Mouse (Mus musculus) left cerebral cortex, postnatal 10 days (tissue): Measurements from ENCODE around the gene Bpifb4. TPM values are rescaled to one million over a fixed set of nuclear protein-coding genes. Genes with fewer than 3 reads are reported as not detected.

Experiments used
- DNase-seq, 2 experiments: peaks; one replicate each; pipeline ENCODE4 v3.0.0; 2021 to 2022; ENCODE audit warnings: low spot score in 2 of 2, mixed read lengths in 1 of 2; ENCODE audit errors: extremely low spot score in 1 of 2
- intact Hi-C: fragments of 180-260 bp; cut with DNase I; formaldehyde crosslinking; loops from one replicate; pipeline ENCODE4 v1.15.1; 2025
- total RNA-seq, 2 experiments: library from RNA; stranded (reverse); gene quantifications; 2 replicates each; pipeline ENCODE4 v1.2.3; 2021

Bpifb4 gene
- total RNA-seq: not detected

DNA sequence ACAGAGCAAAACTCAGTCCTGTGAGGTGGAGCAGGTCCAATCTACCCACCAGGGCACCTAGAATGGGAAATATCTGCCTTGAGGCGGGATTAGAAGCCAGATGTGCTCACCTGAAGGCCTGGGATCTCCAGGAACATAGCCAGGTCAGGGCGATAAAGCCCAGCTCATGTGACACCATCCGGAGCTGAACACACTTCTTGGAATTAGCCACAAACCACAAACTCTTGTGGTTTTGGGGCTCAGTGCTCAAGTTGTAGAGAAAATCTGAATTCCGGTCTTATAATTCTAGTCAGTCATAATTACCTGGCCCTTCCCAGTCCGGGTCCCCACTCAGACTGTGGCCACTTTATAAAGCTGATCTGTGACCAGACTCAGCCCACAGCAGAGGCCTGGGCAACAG lies at the start of gene Bpifb4:
Bpifb4 (plus strand) TSS at position 370 of the 400 bp plus-strand sequence.
- intact Hi-C loops: no loop called here
- DNase-seq: no peak

DNA sequence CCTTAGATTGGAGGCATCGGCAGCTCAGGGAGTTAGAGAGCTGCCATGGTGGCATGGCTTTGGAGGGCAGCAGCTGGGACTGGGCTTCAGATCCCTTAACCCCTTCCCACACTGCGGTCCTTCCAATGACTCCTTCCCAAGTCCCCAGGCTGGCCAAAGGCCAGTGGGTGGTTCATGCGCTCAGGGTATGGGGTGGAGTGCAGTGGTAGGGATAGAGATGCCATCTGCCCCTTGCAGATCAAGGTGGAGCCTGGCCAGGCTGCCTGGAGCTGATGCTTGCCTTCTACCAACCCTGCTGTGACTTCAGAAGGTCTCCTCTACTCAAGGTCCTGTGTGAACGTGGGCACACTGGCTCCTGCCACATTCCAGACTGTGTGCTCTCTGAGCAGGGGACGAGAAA lies 38.9 kb upstream of the Bpifb4 start:
- intact Hi-C loops: no loop called here
- DNase-seq: no peak

DNA sequence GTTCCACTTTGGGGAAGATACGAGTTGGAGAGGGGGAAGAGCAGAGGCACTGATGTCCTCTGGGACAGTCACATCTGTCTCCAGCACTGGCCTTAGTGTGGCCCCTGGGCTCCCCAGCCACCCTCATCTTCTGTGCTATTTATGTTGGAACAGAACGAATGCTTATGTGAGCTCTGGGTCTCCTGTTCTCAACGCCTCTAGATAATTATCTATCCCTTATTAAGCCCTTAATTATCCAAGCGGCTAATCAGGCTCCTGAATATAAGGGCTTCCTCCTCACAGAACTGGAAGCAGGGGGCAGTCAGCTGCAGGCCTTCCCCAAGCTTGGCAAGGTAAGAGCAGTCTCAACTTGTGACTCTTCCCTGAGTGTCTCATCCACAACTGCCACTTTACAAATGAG lies 37.9 kb upstream of the Bpifb4 start, which contains the start of gene Bpifb6:
Bpifb6 (plus strand) TSS at position 301 of the 400 bp plus-strand sequence.
- DNase-seq: no peak
- intact Hi-C loops: no loop called here

DNA sequence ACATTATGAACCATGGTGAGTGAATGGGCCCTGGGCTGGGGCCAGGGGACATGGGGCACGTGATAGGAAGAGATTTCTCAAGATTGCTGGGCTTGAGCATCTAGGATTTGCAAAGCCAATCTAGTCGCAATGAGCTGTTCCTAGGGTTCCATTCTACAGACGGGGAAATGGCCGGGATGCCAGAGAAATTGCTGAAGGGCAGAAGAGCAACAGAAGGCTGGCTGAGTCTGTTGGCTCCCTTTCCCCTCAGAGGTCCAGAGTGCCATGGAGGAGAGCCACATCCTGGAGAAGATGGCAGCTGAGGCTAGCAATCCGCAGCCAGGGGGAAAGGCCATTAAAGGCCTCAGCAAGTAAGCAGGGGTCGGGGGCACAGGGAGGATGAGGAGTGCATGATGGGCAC lies 35.3 kb upstream of the Bpifb4 start:
- intact Hi-C loops: no loop called here
- no peak for DNase-seq

DNA sequence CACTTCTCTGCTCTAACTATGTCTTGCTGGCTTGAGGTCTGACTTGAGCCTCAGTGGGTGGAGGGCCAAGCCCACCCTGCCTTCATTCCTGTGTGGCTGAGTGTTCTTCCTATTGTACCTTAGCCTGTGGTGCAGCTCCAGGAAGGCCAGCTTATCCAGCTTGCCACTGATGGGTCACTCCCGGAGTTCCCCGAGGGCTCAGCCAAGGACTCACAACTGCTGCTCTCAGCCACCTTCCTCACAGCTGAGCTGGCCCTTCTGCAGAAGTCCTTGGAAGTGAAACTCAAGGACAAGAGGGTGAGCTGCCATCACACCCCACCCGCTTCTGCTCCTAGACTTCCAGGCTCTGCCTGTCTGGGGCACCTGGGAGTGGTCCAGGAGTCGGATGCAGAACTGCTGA lies 31.4 kb upstream of the Bpifb4 start:
- DNase-seq: no peak
- intact Hi-C loops: no loop called here

DNA sequence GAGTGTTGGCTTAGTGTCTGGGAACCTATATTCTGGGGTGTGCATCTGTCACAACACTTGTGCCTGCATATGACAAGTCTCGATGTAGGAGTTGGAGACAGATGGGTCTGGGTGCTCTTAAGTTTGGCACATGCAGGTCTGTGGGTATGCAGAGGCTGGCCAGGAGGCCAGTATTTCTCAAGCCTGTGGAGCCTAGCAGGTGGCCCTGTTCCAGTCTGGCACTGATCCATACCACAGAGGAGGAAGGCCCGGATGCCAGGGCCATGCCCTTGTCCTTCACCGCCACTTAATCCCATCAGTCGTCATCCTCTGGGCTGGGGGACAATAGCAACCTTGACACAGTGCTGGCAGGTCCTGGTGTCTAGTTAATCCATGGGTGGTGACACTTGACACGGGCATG lies 23.9 kb upstream of the Bpifb4 start:
- peak; percentile 29 to 40 for DNase-seq

DNA sequence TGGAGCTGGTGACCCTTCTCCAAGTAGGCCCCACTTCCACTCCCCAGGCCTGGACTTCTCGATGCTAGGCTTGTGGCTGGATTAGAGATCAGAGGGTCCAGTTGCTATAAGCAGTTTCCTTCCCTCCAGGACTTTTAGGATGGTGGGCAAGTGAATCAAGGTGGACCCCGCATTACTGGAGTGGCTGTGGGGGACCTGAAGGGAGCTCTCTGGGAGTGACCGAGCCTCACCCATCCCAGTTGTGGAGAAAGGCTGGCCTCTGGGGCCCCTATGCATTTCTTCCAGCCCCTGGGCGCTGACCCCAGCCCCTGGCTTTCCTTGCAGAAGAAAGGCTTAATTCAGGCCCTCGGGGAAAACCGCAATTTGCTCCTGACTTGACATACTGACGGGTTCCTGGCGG lies 20.1 kb upstream of the Bpifb4 start, which contains the start of gene Bpifb3:
Bpifb3 (plus strand) TSS at position 301 of the 400 bp plus-strand sequence.
- DNase-seq: no peak
- intact Hi-C loops: no loop called here

More for the DNA sequence above, 23.9 kb upstream of the Bpifb4 start:
- intact Hi-C loops: no loop called here

DNA sequence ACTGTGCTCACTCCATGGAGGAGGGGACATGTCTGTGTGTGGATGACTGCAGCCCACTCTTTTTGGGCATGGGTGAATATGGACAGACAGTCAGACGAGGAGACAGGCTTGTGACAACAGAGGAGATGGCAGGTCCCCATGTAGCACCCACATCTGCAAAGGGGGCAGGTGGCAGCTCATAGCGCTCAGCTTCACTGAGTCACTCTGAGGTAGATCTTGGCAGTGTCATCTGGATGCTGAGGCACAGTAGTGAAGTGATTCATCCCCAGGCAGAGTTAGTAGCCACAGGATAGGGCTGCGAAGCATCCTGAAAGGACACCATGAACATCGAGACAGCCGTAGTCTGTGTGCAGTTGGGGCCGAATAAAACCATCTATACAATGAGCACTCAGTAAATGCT lies 16.8 kb upstream of the Bpifb4 start:
- intact Hi-C loops: no loop called here
- DNase-seq: no peak

DNA sequence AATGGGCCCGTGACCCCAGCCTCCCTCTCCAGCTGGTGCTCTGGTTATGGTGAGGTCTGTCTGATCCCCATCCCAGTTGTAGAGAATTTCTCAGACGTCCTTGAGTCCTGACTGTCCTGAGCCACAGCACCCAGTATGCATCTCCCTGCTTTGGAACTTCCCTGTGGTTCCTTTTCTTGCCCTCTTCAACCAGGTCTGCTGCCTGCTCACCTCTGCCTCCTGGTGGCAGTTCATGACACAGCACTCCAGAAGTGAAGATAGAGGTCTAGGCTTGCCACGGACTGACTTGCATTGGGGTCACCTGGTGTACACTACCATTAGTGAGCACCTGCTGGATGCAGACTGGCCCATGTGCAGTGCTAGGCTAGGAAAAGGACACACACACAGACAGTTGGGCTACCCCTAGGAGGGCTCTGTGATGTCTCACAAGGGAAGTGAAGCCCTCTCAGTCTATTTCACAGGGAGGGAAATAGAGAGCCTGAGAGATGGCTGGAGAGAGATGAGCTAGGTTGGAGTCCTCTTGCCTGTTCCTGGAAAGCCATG lies 8.1 kb upstream of the Bpifb4 start:
- intact Hi-C loops: loop anchor here (5.0 kb wide), 2 partner anchors 123 to 263 kb away; no protein-coding TSS in a partner anchor

DNA sequence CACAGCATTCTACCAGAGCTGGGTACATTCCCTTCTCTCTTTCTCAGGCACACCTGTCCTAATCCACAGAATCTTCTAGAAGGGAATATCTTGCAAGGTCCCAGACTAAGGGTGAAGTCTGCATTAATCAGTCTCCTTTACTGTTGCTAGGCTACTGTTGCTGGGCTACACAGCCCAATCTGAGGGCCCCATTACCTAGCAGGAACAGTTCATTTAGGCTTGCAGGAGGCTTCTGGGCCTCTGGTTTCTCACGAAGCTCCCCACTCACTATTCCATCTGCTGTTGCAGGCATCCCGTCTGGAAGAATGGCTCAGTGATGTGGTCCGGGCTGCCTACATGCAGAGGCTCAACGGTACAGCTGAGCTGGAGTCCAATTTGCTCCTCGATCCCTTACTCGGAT lies 6.9 kb upstream of the Bpifb4 start:
- intact Hi-C loops: loop anchor here (5.0 kb wide), 2 partner anchors 124 to 264 kb away; no protein-coding TSS in a partner anchor
- DNase-seq: no peak

More for the DNA sequence above, 8.1 kb upstream of the Bpifb4 start:
- DNase-seq: peak in 1 of 2 experiments; percentile 42

DNA sequence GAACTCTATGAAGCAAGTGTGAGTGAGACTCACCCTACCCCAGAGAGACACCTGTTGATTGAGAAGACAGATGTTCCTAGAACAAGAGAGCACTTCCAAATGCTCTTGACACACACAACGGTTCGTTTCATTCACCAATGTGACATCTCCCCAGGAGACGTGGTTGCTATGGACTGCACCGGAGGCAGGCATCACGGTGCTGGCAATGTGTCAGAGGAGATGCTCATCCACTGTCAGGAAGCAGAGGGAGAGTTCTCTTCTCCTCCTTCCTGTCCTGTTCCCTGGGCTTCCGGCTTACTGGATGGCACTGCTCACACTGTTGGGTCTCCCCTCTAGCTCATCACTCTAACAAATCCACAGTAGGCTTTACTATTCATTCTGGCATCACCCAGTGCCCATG lies 4.7 kb upstream of the Bpifb4 start:
- intact Hi-C loops: loop anchor here (5.0 kb wide), 2 partner anchors 126 to 266 kb away; no protein-coding TSS in a partner anchor
- no peak for DNase-seq

DNA sequence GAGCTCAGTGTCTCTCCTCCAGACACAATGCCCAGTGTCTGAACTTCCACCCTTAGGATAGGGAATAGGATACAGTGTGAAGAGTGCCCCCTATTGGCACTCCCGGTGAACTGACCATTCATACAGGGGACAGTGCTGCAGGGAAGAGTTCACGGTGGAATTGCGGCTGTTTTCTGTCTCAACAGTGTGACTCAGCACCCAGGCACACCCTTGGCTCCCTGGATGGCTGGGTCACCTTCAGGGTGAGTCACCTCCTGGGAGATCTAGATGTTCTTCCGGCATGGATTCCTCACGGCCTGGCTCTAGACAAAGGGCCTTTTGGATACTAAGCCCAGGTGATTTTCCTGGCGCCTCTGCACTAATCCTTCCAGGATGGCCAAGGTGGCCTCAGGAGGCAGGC lies 2.7 kb upstream of the Bpifb4 start:
- DNase-seq: no peak
- intact Hi-C loops: no loop called here

DNA sequence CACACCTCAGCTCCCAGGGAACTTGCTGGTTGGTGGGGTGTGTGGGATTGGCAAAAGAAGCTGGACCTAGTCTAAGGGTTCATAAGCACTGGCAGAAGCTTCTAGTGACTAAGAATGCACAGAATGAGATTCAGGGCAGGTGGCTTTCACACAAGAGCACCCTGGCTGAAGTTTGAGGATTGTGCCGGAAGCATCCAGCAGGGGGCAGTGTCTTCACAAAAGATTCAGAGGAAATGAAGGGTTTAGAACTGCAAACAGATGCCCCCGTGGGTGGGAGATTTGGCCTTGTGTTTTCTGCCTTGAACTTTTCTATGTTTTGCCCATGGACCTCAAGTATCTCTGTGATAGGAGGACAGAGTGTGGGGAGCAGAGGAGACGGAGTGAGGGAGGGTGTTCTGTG lies 5.5 kb downstream of the Bpifb4 start:
- intact Hi-C loops: no loop called here
- no peak for DNase-seq

DNA sequence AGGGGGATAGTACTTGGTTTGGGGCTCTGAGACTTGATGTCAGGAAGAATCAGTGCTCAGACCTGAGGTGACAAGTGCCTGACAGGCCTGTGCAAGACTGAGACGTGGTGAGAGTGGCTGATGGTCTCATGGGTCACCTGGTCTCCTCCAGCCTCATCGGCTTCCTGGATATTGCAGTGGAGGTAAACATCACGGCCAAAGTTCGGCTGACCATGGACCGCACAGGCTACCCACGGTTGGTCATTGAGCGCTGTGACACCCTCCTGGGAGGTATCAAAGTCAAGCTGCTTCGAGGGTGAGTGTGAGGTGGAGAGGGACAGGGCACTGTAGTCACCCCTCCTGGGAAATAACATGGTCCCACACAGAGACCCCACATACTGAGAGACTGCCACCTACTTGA lies 6.6 kb downstream of the Bpifb4 start:
- no peak for DNase-seq
- intact Hi-C loops: no loop called here

DNA sequence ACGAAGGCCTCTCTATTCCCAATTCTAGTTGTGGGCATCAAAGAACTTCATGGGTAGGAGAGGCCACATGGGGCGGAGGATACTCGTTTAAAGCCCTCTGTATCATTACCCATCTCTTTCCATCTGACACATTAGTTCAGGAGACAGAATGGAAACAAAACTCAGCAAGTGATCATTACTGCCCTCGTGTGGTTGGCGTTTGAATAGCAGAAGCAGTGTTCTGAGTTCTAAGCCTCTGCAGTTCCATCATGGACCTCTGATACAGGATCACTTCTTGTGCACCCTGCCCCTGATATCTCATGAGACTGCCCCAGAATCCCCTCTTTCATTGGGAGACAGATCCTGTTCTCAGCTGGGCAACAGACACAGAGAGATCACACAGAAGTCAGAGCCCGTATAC lies 14.9 kb downstream of the Bpifb4 start:
- intact Hi-C loops: no loop called here
- peak in 1 of 2 experiments; percentile 35 for DNase-seq

DNA sequence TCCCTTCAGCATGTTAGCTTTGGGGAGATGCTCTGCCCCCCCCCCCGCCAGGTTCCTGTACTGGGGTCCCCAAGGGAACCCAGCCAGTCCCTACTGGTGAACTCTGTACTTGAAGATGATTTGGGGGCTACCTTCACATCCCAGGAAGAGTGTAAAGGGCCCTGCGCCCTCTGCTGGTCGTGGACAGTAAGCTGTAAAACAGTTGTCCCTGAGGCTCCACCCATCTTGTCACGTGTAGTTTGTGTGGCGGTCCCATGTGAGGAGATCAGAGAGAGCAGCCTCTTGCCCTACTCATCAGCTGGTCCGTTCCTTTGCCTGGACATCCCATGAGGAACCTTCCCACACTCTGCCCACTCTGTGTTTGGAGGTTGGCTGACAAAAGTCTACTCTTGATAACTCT lies 15.8 kb downstream of the Bpifb4 start:
- intact Hi-C loops: no loop called here
- peak in 1 of 2 experiments; percentile 68 for DNase-seq

DNA sequence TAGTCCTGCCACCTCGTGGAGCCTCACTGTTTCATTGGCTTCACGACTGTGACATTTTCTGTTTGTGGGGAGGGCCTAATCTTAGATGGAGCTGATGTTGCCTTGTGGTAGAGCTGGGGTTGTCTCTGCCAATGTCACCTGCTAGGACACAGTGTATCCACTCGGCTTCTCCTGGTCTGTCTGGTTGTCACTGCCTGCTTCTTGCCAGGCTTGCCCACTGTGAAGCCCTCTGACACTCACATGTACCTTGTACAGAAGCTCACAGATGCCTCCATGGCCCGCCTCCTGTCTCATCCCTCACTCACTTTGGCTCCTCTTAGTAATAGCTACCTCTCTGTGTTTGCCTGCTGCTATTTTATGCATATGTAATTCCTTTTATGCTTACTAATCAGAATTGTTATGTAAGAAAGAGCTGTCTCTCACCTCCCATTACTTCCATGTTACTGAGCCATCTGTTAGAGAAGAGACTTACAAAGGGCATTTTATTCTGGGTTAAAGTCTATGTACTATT lies 24.9 kb downstream of the Bpifb4 start:
- intact Hi-C loops: no loop called here
- no peak for DNase-seq

DNA sequence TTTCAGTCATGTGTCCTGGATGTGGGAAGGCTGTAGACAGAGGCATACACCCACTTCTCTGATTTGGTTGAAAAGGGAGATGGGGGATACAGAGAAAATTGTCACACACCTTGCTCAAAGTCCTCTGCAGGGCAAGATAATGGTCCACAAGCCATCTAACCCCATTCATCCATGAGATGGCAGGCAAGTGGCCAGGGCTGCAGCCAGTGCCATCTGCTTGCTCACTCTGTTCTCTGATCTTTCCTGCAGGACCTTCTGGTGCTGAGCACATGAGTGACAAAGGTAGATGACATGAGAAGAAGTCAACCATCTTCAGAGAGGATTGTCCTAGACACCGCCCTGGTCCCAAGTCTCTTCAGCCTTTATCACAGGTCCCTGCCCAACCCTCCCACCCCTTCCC lies 25.3 kb downstream of the Bpifb4 start:
- intact Hi-C loops: no loop called here
- no peak for DNase-seq

DNA sequence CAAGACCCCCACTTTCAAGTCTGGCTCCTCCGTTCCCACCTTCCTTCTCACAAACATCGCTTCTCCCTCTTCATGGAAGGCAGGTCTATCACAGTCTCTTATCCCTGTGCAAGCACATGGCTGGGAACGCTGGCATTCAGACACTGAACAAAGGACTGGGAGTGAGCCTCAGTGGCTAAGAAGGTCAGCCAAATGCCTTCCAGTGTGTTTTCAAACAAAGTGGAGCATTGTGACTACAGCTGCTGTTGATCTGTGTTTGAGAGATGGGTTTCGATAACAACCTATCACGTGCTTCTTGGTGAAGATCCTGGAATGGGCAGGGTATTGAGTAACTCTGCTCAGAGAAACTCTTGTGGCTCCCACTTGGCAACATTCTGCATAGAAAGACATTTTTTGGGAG lies 32.2 kb downstream of the Bpifb4 start:
- intact Hi-C loops: no loop called here
- no peak for DNase-seq

DNA sequence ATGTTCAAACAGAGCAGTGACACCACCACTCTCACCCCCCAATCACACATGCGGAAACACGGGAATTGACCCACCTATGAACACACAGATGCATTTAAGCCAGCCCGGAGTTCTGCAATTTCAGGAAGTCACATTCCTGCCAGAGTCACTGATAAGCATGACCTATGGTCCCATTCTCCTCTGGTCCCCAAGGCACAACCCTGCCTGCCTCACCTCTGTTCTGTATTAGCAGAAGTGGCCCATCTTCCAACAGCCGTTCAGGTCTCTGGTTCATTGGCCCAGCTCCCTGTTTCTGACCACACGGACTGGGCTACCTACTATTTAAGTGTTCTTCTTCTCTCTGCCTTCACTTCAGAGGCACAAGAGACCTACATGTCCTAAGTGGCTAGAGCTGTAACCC lies 36.6 kb downstream of the Bpifb4 start, which contains the start of gene Bpifa6:
Bpifa6 (plus strand) TSS at position 364 of the 400 bp plus-strand sequence.
- DNase-seq: no peak
- intact Hi-C loops: no loop called here

DNA sequence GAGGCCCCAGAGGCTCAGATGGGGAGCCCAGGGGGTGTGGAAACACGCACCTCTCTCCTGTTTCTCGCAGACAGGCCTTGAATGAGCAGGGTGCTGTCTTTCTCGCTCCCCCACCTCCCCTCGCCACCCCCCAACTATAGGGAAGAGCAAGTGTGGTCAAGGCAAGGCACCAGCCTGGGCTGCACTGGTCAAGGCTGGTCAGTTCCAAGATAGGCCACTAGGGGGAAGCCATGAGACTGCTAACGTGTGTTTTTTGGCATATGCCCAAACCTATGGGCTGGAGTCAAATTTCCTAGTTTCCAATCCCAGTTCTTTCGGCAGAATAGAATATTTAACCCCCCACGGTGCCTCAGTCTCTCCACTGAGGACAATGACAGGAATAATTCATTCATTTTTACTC lies 57.8 kb downstream of the Bpifb4 start:
- intact Hi-C loops: no loop called here
- peak; percentile 36 to 75 for DNase-seq
